Mouse (Mus musculus) C2C12 (cell line): Measurements from ENCODE around the gene Scnm1. TPM values are rescaled to one million over a fixed set of nuclear protein-coding genes. Genes with fewer than 3 reads are reported as not detected.
A peak's percentile ranks its signal among the peaks of the same experiment; 100 is the strongest.

Experiments used
- H3K27me3 ChIP-seq: one replicate; pipeline ENCODE4 v1.6.1; 2011; ENCODE audit not compliant: control insufficient read depth, insufficient read depth, insufficient read length
- H3K36me3 ChIP-seq: one replicate; pipeline ENCODE4 v1.6.1; 2011; ENCODE audit not compliant: control insufficient read depth, insufficient read depth
- H3K4me3 ChIP-seq: one replicate; pipeline ENCODE4 v1.5.1; 2011; ENCODE audit warnings: mild to moderate bottlenecking, control low read depth; ENCODE audit not compliant: poor library complexity, insufficient read depth, severe bottlenecking
- H3K79me2 ChIP-seq: one replicate; pipeline ENCODE4 v1.6.1; 2011; ENCODE audit not compliant: control insufficient read depth, insufficient read depth
- H3K79me3 ChIP-seq: one replicate; pipeline ENCODE4 v1.6.1; 2011; ENCODE audit warnings: low read depth, control low read depth
- H3ac ChIP-seq: one replicate; pipeline ENCODE3; 2011; ENCODE audit warnings: low read depth; ENCODE audit not compliant: control insufficient read depth, insufficient read length
- CEBPB ChIP-seq: IDR thresholded peaks from one replicate; pipeline ENCODE4 v1.6.1; 2011; ENCODE audit warnings: low read depth, mild to moderate bottlenecking, control low read depth, moderate library complexity
- CTCF ChIP-seq: IDR thresholded peaks from one replicate; pipeline ENCODE4 v1.5.1; 2011; ENCODE audit not compliant: control insufficient read depth, insufficient read depth, insufficient read length
- FOSL1 ChIP-seq: IDR thresholded peaks from one replicate; pipeline ENCODE4 v1.8.0; 2011; ENCODE audit warnings: mild to moderate bottlenecking, low read length; ENCODE audit not compliant: poor library complexity, insufficient read depth, severe bottlenecking
- MAX ChIP-seq: IDR thresholded peaks from one replicate; pipeline ENCODE4 v1.6.1; 2011; ENCODE audit warnings: mild to moderate bottlenecking, control low read depth
- MYOD1 ChIP-seq: IDR thresholded peaks from one replicate; pipeline ENCODE4 v1.6.1; 2011; ENCODE audit warnings: low read depth; ENCODE audit not compliant: control insufficient read depth, insufficient read length
- MYOG ChIP-seq: IDR thresholded peaks from one replicate; pipeline ENCODE4 v1.6.1; 2011; ENCODE audit not compliant: control insufficient read depth, insufficient read length; ENCODE audit errors: extremely low read depth
- USF1 ChIP-seq: IDR thresholded peaks from one replicate; pipeline ENCODE4 v1.6.1; 2011; ENCODE audit warnings: low read depth, mild to moderate bottlenecking, control low read depth, moderate library complexity
- microRNA-seq: library from miRNA; unstranded; fragments of <30 nt; microRNA quantifications from one replicate; pipeline ENCODE4, GENCODE M21; 2019; ENCODE audit warnings: borderline microRNAs expressed
- polyA plus RNA-seq: library from polyadenylated mRNA; unstranded; fragments of >200 nt; fragmentation: generic; extraction: Trizol; gene quantifications from one replicate; pipeline ENCODE4 v1.2.1, GENCODE M21; 2012; ENCODE audit warnings: missing spikeins

The Scnm1 gene
- polyA plus RNA-seq, 1 experiment: 22.2 TPM

- Histone ChIP-seq H3K4me3 (peak within 1 kb of the TSS; percentile 97), H3K27me3 (no peaks in the 10 kb centered on the region), H3K79me3 (peaks cover 48% of the 10 kb centered on the region), H3ac (peak within 1 kb of the TSS; percentile 89), H3K79me2 (peaks cover 58% of the 10 kb centered on the region), H3K36me3 (peaks cover 10% of the 10 kb centered on the region)
- TF ChIP-seq CTCF: no peak
- TF ChIP-seq MYOG: no peak
- no peak for TF ChIP-seq MAX
- TF ChIP-seq MYOD1: no peak
- TF ChIP-seq USF1: peak; percentile 99
- TF ChIP-seq CEBPB: no peak
Measured at GRCm38 (mm10) chr3:95106338-95107117, 27.3 kb downstream of the Scnm1 start, which contains the start of gene Pip5k1a. Gene Pip5k1a (minus strand): TSS chr3:95106930.

- no peaks in the 10 kb centered on the region for H3K27me3 ChIP-seq
- no peak for TF ChIP-seq MYOG
- no peak for TF ChIP-seq CEBPB
- no peak for TF ChIP-seq MYOD1
- no peak for TF ChIP-seq MAX
- TF ChIP-seq FOSL1: no peak
- no peak for TF ChIP-seq CTCF
- H3K79me2 ChIP-seq: peaks cover 59% of the 10 kb centered on the region
- H3ac ChIP-seq: peak overlapping the region; percentile 89
- H3K36me3 ChIP-seq: peaks cover 15% of the 10 kb centered on the region
- H3K79me3 ChIP-seq: peaks cover 53% of the 10 kb centered on the region
- H3K4me3 ChIP-seq: peak overlapping the region; percentile 97
Measured at GRCm38 (mm10) chr3:95105586-95106337, 28.0 kb downstream of the Scnm1 start.

- Histone ChIP-seq H3K36me3 (peaks cover 15% of the 10 kb centered on the region), H3ac (peak overlapping the region; percentile 30), H3K4me3 (peak overlapping the region; percentile 97), H3K79me3 (peaks cover 58% of the 10 kb centered on the region), H3K79me2 (peaks cover 65% of the 10 kb centered on the region), H3K27me3 (no peaks in the 10 kb centered on the region)
- TF ChIP-seq FOSL1 (no peak), MYOG (no peak), MYOD1 (no peak), MAX (no peak), CEBPB (peak; percentile 61)
Measured at GRCm38 (mm10) chr3:95105121-95105520, 28.7 kb downstream of the Scnm1 start.

- Histone ChIP-seq H3K36me3 (peaks cover 15% of the 10 kb centered on the region), H3ac (no peak overlapping the region), H3K79me3 (peaks cover 74% of the 10 kb centered on the region), H3K27me3 (no peaks in the 10 kb centered on the region), H3K79me2 (peaks cover 94% of the 10 kb centered on the region), H3K4me3 (no peak overlapping the region)
- no peak for TF ChIP-seq USF1
- no peak for TF ChIP-seq MAX
- no peak for TF ChIP-seq MYOG
- TF ChIP-seq CTCF: no peak
- TF ChIP-seq FOSL1: no peak
- TF ChIP-seq CEBPB: no peak
- no peak for TF ChIP-seq MYOD1
Measured at GRCm38 (mm10) chr3:95100854-95101253, 33.0 kb downstream of the Scnm1 start.

GRCm38 (mm10) chr3:95088071-95088470, 45.7 kb downstream of the Scnm1 start:
- H3ac ChIP-seq: no peak overlapping the region
- no peaks in the 10 kb centered on the region for H3K27me3 ChIP-seq
- TF ChIP-seq MYOG (no peak), MYOD1 (no peak), MAX (no peak), FOSL1 (no peak), USF1 (no peak), CEBPB (no peak), CTCF (no peak)
- peaks cover 5% of the 10 kb centered on the region for H3K36me3 ChIP-seq
- H3K4me3 ChIP-seq: no peak overlapping the region
- peaks cover 54% of the 10 kb centered on the region for H3K79me2 ChIP-seq
- H3K79me3 ChIP-seq: peaks cover 23% of the 10 kb centered on the region

Small RNAs within 50 kb of the gene (microRNA-seq; reads per million reads assigned to microRNA genes)
- gene Mir8099-1: not detected

Other genes with a start within 250 kb of the Scnm1 start
- gene Psmb4, start 247.1 kb downstream of the Scnm1 start, polyA plus RNA-seq: 496 TPM
- gene Selenbp1, start 201.0 kb downstream of the Scnm1 start, polyA plus RNA-seq: 0.16 TPM
- gene Rfx5, start 179.9 kb downstream of the Scnm1 start, polyA plus RNA-seq: 3.0 TPM
- 33.2 TPM for gene Pi4kb, start 159.3 kb downstream of the Scnm1 start, polyA plus RNA-seq
- 15.3 TPM for gene Zfp687, start 118.6 kb downstream of the Scnm1 start, polyA plus RNA-seq
- gene Psmd4, start 91.4 kb downstream of the Scnm1 start, polyA plus RNA-seq: 264 TPM
- gene Pip5k1a, start 27.1 kb downstream of the Scnm1 start, polyA plus RNA-seq: 21.2 TPM
- 83.4 TPM for gene Vps72, start 23.0 kb downstream of the Scnm1 start, polyA plus RNA-seq
- 0.23 TPM for gene Tmod4, start 9.5 kb downstream of the Scnm1 start, polyA plus RNA-seq
- 3.4 TPM for gene Lysmd1, start 77 bp upstream of the Scnm1 start, polyA plus RNA-seq
- 0.21 TPM for gene Tnfaip8l2, start 8.3 kb upstream of the Scnm1 start, polyA plus RNA-seq
- 5.4 TPM for gene Sema6c, start 26.4 kb upstream of the Scnm1 start, polyA plus RNA-seq
- 5.7 TPM for gene Gabpb2, start 83.9 kb upstream of the Scnm1 start, polyA plus RNA-seq
- gene Cdc42se1, start 94.7 kb upstream of the Scnm1 start, polyA plus RNA-seq: 80.9 TPM
- 19.6 TPM for gene Mllt11, start 98.2 kb upstream of the Scnm1 start, polyA plus RNA-seq
- gene Gm128, start 107.6 kb upstream of the Scnm1 start, polyA plus RNA-seq: 0.11 TPM
- gene Bnipl, start 117.2 kb upstream of the Scnm1 start, polyA plus RNA-seq: 0.34 TPM
- gene Mindy1, start 147.3 kb upstream of the Scnm1 start, polyA plus RNA-seq: 43.6 TPM
- gene Prune1, start 148.1 kb upstream of the Scnm1 start, polyA plus RNA-seq: 16.1 TPM
- gene Anxa9, start 173.2 kb upstream of the Scnm1 start, polyA plus RNA-seq: 1.6 TPM
- gene Cers2, start 180.8 kb upstream of the Scnm1 start, polyA plus RNA-seq: 146 TPM
- 15.6 TPM for gene Setdb1, start 223.2 kb upstream of the Scnm1 start, polyA plus RNA-seq